Comparison of ENCODE assay signal across 16 mouse cellular contexts in the genomic region with DNA sequence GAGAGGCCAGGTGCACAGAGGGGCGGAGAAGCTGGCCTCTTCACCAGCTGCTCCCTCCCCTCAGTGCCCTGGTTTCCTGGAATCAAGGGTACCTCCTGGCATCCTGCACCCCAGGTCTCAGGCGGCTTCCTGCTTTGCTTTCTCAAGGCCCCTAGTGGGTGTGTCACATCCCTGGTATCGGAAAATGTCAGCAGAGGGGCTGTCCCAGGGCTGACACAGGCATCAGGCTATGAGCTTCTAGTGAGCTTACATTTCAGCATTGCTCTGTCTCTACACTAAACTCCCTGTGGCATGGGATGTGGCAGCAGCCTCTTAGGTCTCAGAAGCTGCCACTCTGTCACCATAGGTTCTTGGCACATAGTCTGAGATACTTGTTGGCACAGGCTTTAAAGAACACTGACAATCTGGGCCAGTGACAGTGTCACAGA. TPM values are rescaled to one million over a fixed set of nuclear protein-coding genes. Genes with fewer than 3 reads are reported as not detected.
DNase-seq lines count a peak whose midpoint lies in the region.
"Had no signal": no experiment of that assay in that cellular context is flagged by ENCODE, and none has a peak within 500 bp of the region (broad histone marks: within the 10 kb centered on the region; RNA-seq: fewer than 3 reads in every experiment).

No protein-coding gene starts in this region.

- peaks cover 19% of the 10 kb centered on the region; the same call in 1 of the 2 replicates for H3K27me3 ChIP-seq in heart, embryonic 10.5 days (ENCODE audit: insufficient read depth, poor library complexity, severe bottlenecking)
- H3K27me3 ChIP-seq: neural tube, embryonic 12.5 days had no signal

- H3K36me3 ChIP-seq in heart, embryonic 10.5 days, result no peaks in the 10 kb centered on the region
- H3K36me3 ChIP-seq: limb, embryonic 15.5 days; midbrain, embryonic 12.5 days; neural tube, embryonic 12.5 days had no signal

- WGBS in heart, embryonic 10.5 days, result 55% methylated on average over 3 of the region's 3 CpGs

- H3K9me3 ChIP-seq in heart, embryonic 10.5 days, result no peaks in the 10 kb centered on the region
- H3K9me3 ChIP-seq: limb, embryonic 15.5 days; midbrain, embryonic 12.5 days; neural tube, embryonic 12.5 days had no signal

- H3K4me1 ChIP-seq in heart, embryonic 10.5 days, result peaks cover 23% of the 10 kb centered on the region
- H3K4me1 ChIP-seq: limb, embryonic 15.5 days; midbrain, embryonic 12.5 days; neural tube, embryonic 12.5 days had no signal

- H3K27ac ChIP-seq in heart, embryonic 10.5 days, result peak overlapping the region; percentile 38; the same call in 1 of the 2 replicates
- H3K27ac ChIP-seq: limb, embryonic 15.5 days; midbrain, embryonic 12.5 days; neural tube, embryonic 12.5 days had no signal

- DNase-seq in heart, embryonic 10.5 days (ENCODE audit: low spot score), result no peak
- no peak for DNase-seq in heart, adult 9 months (ENCODE audit: low spot score in 2 of 2)
- peak; percentile 52 to 55 for DNase-seq in spleen, postnatal 36 days (ENCODE audit: low spot score in 2 of 2)
- no peak for DNase-seq in spleen, adult 12 weeks (ENCODE audit: low spot score)
- DNase-seq in naive thymus-derived CD4-positive, alpha-beta T cell, adult 2 months (ENCODE audit: low read depth), result peak; percentile 79
- peak; percentile 66 for DNase-seq in thymus, postnatal 4 days
- no peak for DNase-seq in embryo, embryonic 11 days
- no peak for DNase-seq in layer of hippocampus, postnatal 14 days (ENCODE audit: low spot score in 2 of 2)
- DNase-seq: heart, postnatal 36 days; kidney, adult 11 months; kidney, postnatal 4 days; lung, postnatal 10 days; retina, postnatal 1 day had no signal

- no peak overlapping the region for H3K4me3 ChIP-seq in heart, embryonic 10.5 days
- H3K4me3 ChIP-seq: limb, embryonic 15.5 days; midbrain, embryonic 12.5 days; neural tube, embryonic 12.5 days had no signal

RNA-seq across cellular contexts. Expression of gene Tmprss6, which starts 7.2 kb away (rescaled TPM):
- 0.06 and 1.7 TPM in 2 replicates for polyA plus RNA-seq in heart, embryonic 10.5 days (2016; fragmentation: Nextera tagmentation; extraction: Ambion mirVana)
- not detected for total RNA-seq in layer of hippocampus, postnatal 14 days (2021)
- total RNA-seq: heart, postnatal 36 days had no signal

RNA-seq across cellular contexts. Expression of gene Il2rb, which starts 19.5 kb away (rescaled TPM):
- not detected in 2 replicates for polyA plus RNA-seq in heart, embryonic 10.5 days (2016; fragmentation: Nextera tagmentation; extraction: Ambion mirVana)
- total RNA-seq in layer of hippocampus, postnatal 14 days (2021), result under 1 TPM; 0.07 to 0.12 TPM
- polyA plus RNA-seq: midbrain, embryonic 12.5 days; neural tube, embryonic 12.5 days had no signal

RNA-seq across cellular contexts. Expression of gene Kctd17, which starts 47.3 kb away (rescaled TPM):
- polyA plus RNA-seq in heart, embryonic 10.5 days (2016; fragmentation: Nextera tagmentation; extraction: Ambion mirVana), result 23.0 and 30.3 TPM in 2 replicates
- 100 to 1,000 TPM; 254 to 262 TPM for total RNA-seq in layer of hippocampus, postnatal 14 days (2021)

RNA-seq across cellular contexts. Expression of gene C1qtnf6, which starts 55.6 kb away (rescaled TPM):
- 19.0 and 28.4 TPM in 2 replicates for polyA plus RNA-seq in heart, embryonic 10.5 days (2016; fragmentation: Nextera tagmentation; extraction: Ambion mirVana)
- 10 to 100 TPM; 10.8 to 12.0 TPM for total RNA-seq in layer of hippocampus, postnatal 14 days (2021)

Comparison
In these comparisons a context has a peak if more than half of its experiments do, and no peak if none do; other contexts are left out.
1. DNase-seq: peak in spleen, postnatal 36 days (2 of 2), naive thymus-derived CD4-positive, alpha-beta T cell, adult 2 months (single experiment) and thymus, postnatal 4 days (single experiment); none in heart, embryonic 10.5 days (single experiment), heart, adult 9 months (0 of 2), spleen, adult 12 weeks (single experiment), embryo, embryonic 11 days (single experiment) and layer of hippocampus, postnatal 14 days (0 of 2).